Mouse (Mus musculus) cerebellum, adult (tissue): ENCODE measurements at regions not wholly inside any gene's neighbourhood (a gene's known extent, or its start where the extent isn't known, plus 50 kb on each side); places are given as distances from the start of the nearest gene placed in this dataset.
"Not testable (repeated sequence)": the region's sequence is repeated elsewhere in the genome, so short reads cannot be mapped to it uniquely, and the experiment has no call there.

Source experiments
- ATAC-seq: cut with Nextera tagmentation; 2 replicates; pipeline ENCODE4 v1.9.2; 2017; ENCODE audit warnings: mild to moderate bottlenecking, moderate library complexity, mixed read lengths; ENCODE audit not compliant: insufficient number of reproducible peaks, low FRiP score, low TSS enrichment

DNA sequence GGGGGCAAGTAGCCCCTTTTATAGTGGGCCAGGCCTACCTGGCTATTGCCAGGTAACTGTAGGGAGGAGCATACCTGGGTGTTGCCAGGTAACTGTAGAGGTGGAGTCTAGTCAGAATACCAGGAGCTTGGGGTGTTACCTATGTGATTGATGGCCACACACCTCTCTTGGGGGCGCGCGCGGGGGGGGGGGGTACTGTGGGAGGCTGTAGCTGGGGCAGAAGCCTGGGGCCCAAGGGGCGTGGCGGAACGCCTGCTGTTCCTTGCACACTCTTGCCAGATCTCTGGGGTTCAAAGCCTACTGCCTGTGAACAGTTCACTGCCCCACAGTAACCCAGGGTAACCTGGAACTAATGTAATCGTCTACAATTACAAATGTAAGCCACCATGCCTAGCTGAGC, 96.6 kb downstream of the H2al2a start:
- ATAC-seq, result no peak

DNA sequence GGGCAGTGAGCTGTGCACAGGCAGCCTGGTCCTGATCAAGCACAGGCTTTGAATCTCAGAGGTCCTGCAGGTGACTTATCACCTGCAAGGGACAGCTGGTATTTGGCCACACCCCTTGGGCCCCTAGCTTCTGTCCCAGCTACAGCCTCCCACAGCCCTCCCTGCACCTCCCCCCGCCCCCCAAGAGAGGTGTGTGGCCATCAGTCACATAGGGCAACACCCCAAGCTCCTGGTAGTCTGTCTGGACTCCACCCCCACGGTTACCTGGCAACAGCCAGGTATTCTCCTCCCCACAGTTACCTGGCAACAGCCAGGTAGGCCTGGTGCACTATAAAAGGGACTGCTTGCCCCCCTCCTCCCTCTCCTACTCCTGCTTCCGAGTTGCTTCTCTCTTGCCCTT, 98.0 kb downstream of the H2al2a start:
- no peak for ATAC-seq

DNA sequence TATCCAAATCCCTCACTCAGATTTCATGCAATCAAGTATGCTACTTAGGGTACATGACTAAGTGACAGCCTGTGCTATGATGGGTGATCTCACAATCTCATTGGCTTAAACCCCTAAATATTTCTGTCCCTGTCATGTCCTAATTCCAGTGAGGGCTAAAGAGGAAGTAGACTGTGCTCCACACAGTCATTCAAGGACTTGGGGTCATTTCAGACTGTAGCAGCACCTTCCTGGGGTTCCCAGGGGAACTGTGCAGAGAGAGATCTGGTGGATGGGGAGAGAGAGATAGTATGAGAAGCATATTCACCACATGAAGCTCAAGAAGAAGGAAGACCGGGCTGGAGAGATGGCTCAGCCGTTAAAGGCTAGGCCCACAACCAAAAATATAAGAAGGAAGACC, 100.7 kb downstream of the H2al2a start:
- ATAC-seq, result no peak

DNA sequence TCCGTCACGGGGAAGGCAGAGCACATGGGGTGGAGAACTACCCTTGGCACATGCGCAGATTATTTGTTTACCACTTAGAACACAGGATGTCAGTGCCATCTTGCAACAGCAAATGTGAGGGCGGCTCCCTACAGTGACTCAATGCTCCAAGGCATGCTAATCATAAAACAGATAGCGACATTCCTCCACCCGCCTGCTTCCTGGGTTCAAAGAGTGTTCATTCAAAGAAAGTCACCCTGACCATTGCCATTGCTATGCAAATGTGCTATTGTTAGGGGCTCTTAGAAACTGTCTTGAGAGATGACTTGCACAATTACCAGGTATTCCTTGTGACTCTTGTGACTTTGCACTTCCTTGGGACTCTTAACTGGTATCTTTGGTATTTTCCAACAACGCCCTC, 104.1 kb downstream of the H2al2a start:
- ATAC-seq, result not testable (repeated sequence)

DNA sequence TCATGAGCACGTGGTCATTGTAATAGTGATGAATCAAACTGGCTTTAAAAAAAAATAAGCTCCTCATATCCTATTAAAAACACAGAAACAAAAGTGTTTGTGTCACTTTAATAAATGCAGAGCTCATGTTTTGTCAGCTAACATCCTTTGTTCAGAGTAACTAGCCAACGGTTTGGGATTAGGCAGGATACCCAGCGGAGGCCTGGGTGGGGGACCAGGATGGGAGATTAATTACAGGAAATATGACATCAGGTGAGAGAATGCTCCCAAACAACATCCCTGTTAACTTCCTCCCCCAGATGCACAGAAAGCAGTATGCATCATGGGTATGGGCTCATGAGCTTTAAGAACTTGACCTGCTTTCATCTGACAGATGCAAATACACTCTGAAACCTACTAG, 109.1 kb downstream of the H2al2a start:
- no peak for ATAC-seq

DNA sequence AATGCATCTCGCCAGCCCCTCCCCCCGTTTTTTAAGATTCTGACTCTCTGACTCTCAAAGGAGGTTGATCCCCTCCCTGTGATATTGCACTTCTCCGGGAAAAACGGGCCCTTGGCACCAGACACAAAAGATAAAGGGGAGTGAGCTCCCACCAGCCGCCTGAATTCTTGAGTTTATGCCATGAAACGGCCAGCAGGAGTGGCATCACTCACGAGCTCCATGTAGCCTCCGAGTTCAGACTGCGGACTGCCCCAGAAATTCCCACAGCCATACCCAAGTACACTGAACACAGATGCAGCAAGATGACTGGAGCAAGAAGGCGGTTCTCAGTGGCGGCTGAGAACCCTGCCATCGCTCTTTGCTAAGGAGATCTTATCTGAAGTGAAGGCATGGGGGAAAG, 114.4 kb downstream of the H2al2a start:
- no peak for ATAC-seq

DNA sequence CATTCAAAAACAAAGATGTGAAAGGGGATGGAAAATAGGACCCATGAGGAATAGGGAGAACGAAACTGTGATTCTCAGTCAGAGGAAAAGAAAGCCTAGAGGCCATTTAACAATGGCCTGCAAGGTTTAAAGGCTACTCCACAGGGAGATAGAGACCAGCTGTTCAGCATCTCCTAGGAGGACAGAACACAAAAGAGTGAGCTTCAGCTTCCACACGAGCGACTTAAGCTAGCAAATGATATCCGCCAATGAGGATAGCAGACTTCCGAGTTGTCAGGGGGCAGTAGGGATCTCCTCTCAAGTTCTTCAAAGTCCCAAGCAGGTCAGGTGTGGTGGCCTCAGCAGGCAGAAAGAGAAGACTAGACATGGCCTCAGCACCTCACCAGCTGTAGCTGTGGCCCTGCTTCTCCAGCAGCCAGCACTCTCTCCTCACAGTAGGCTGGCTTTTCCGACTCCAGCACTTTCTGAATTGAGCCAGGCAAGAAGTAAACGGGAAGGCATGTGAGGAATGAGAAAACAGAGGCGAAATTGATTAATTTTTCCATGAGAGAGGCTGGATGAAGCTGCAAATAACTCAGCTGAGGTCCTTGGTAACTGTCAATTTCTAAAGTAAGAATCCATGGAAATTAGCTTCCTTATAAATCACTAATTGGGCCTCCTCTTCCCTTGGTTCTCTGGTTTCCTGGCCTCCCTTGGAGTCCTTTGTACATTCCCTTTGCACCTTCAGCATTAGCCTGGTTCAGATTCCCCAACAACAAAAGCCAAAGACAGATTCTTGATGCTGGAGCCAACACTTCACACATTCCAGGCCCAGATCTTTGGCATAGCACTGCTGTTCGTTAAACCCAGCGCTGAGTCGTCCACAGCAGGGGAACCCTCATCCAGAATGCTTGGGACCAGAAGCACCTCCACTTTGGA, 115.7 kb downstream of the H2al2a start:
- ATAC-seq, result no peak

DNA sequence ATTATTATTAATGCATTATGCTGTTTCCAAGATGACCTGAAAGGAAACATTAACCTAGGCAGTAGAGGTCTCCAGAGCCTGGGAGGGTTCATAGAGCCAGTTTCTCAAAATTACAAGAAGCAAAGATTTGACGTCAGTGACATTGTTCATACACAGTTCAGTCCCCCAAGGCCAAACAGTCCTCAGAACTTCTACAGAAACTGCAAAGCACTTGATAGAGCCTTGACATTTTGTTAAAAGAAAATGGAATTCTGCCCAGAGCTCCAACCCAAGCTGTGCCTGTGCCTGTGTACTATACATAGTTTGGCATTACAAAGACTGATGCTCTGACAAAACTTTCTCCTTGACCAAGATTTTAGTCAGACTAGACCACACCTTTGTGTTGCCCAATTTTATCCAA, 118.9 kb downstream of the H2al2a start:
- ATAC-seq, result no peak

DNA sequence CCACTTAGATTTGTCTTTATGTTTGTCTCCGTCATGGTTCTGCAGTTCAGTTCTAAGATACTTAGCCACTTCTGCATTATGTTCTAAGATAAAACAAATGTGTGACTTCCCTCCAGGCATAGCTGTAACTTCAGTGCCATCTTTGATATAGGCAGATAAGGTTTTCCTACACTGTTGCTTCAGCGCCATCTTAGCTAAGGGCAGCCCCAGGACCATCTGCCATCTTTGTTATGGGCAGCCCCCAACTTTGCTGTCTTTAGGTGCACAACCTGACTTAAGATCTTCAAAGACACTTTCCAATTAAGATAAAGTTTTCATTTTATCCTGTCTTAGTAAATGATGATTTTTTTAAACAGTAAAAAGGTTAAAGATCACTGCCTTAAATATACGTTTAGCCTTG, 119.8 kb downstream of the H2al2a start:
- no peak for ATAC-seq

DNA sequence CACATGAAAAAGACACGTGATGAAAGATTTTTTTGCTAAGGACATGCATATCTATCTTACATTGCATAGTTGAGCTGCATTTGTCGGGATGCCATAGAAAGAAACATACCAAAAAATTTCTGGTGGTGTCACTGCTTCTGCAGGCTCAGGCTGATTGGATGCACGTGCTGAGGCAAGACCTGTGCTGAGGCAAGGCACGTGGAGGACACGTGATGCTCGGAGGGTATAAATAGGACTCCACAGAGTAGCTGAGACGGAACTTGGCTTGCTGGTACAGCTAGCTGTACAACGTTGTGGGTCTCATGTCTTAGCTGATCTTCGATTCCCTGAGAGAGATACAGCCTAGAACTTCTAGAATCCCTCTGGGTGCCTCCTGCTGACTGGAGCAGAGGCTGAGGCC, 120.6 kb downstream of the H2al2a start:
- no peak for ATAC-seq

DNA sequence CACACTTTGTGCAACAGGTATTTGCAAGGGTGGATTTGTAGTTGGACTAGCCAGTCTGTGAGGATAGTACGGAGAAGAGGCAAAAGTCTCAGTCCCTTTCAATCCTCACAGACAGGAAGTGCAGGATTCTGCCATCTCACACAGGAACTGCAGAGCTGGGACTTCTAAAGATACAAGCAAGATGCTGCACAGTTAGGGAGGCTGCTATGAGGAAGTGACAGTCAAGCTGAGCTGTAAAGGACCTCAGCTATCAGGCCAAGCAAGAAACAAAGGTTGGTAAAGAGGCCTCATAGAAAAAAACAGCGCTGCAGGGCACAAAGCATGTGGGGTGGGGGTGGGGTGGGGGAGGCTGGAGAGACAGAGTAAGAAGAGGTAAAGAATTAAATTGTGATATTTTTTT, 126.2 kb downstream of the H2al2a start:
- no peak for ATAC-seq

DNA sequence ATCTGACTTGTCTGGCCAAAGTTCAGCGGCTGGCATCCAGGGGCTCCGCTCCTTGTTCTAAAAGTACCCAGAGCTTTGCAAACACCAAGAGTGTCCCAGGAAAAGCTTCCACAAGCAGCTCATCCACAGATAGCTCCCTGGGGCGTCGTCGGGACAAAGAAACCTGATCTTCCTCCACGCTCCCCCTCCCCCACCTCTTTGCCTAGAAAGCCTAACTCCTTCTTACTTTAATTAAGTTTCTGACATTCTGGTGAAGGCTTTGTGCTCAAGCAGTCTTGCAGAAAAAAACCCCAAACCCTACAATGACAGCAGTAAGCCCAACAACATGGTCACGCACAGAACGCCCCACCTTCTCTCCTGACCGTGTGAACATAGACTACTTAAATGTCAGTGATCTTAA, 128.6 kb downstream of the H2al2a start:
- ATAC-seq, result no peak

DNA sequence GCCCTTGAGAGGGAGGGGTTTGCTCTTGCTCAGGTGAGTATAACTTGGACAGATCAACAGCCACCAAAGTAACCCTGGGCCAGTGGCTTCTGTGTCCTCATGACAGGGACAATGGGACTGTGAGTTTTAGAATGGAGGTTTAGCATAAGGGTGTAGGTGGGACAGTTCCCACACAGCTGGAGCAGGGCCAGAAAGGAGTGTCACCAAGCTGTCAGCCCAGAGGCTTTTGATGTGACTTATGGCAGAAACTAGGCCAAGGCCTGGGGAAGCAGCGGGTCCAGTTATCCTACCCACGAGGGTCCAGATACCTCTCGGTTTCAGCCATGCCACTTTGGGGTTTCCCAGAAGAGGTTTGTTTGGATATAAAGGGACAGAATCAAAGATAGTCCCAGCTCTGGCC, 129.4 kb downstream of the H2al2a start:
- ATAC-seq, result no peak

DNA sequence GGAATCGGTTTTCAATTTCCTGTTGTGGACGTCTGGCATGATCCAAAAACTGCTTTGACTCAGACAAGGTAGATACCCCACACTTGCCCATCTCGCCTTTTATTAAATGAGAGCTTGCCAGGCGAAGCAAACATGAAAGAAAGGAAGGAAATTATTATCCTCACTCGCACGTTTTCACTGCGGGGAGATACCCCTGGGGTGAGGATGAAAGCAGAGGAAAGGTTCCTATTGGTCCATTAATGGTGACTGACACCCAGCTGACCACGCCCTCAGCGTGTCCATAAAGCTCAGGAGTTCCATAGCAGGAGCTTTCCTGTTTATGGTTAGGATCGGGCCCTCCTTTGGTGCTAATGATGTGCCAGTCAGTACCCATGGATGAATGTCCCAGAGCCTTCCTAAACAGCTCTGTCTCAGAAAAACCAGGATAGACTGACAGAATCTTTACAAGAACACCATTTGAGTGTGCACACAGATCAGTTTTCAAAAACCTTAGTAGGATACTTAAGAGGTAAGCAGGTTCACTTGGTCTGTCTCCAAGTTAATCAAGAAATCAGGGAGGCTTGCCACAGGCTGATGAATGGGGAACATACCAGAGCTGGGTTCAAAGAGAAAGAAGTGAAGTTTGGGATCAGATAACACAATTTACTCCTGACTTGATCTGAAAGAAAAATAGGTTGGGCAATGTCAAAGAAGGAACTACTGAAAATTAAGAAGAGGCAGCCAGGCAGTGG, 130.7 kb upstream of the Nebl start:
- ATAC-seq, result no peak

DNA sequence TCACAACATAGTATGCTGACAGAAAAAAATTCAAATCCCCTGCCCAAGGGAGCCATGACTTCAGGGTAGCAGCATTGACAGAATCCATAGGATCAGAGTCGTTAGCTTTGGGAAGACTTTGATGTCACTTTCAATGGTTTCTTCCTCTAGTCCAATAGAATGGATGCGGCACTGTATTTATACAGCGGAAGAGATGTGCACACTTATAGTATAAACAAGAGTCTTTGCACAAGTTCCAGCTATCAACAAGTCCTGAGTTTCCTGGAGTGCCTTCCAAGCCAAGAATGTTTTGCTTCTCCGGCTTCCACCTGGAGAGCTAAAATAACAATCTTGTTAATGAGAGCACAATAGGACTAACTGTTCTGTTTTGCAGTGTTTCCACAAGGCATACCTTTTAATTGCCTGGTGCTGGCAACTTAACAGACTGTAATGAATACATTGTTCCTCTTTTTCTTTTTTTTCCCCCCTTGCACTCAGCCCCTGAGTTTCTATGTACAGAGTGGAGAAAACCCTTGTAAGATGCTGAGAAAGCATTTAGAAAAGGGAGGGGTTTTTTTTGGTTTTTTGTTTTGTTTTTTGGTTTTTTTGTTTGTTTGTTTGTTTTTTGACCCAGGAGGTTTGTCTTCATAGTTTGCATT, 129.8 kb upstream of the Nebl start:
- ATAC-seq, result no peak

DNA sequence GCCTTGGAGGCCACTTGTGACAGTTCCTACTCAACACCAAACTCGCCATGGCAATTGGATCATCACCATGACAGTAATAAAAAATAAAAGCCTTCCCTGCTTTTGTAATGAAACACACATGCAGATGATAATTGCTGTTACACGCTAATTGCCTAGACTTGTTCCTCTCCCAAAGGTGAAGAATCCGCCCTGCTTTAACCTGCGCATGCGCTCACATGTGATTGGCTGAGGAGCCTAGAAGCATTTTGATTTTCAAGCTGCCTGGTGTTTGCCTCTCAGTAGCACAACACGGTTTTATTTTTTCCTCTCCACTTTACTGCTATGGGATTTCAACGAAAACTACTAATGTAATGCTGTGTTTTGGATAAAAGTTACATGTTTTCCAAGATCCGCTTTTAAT, 128.0 kb upstream of the Nebl start:
- ATAC-seq, result no peak

DNA sequence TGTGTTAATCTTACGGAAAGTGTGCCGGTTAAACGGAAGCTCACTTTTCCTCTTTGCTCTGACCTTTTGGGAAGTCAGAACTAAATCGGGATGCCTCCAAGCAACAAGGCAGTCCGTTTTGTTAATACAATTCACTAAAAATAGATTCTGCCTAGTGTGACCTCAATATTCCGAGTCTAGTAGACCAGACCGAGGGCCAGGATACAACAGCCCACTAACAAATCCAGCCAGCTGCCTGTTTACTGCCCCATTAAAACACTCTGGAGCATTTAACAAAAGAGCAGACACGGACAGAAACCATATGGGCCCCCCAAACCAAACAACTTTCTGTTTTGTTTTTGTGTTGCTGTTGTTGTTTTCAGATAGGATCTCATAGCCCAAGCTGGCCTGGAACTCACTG, 127.1 kb upstream of the Nebl start:
- ATAC-seq, result no peak

DNA sequence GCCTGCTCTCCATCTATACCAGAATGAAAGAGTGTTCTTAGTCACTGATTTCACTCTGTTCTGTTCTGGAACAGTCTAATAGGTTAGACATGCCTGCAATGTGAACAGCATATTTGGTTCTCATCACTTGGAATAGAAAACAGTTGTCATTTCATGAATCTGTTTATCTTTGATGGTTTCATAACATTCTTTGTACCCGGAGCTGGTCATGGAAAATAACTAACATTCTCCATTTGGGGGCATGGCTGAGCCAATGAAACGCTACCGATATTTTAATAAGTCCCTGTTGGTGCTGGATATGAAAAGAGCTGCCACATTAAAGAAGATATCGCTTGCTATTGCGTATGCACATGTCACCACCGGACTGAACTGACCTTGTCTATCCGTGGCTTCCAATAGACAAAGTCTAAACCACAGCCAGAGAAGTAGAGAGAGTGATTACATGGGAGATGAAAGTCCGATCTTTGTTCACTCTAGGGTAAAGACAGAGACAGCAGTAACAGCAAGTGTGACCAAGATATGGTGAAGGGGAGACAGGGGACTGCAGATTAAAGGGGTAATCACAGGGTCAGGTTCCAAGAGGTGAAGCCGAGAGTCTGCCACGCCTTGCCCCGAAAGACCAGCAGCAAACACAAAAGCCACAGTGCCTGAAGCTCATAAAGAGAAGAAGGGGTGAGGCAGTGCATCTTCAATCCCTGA, 124.5 kb upstream of the Nebl start:
- ATAC-seq, result no peak

DNA sequence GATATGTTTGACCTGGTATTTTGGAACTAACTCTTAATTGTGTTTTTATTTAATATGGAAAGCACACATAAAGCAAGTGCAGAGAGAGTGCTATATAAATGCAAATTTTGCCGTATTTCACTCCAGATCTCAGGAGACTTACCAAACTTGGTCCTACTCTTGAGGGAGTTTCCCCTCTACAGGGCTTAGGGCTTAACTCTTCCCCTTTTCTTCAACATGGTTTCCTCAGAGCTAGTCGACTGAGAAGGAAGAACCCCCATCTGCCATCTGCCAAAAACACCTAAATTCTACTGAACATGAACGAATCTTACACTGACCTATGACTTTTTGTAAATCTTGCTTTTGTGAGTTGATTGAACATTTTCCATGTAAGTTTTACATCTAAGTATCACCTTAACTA, 122.8 kb upstream of the Nebl start:
- no peak for ATAC-seq

DNA sequence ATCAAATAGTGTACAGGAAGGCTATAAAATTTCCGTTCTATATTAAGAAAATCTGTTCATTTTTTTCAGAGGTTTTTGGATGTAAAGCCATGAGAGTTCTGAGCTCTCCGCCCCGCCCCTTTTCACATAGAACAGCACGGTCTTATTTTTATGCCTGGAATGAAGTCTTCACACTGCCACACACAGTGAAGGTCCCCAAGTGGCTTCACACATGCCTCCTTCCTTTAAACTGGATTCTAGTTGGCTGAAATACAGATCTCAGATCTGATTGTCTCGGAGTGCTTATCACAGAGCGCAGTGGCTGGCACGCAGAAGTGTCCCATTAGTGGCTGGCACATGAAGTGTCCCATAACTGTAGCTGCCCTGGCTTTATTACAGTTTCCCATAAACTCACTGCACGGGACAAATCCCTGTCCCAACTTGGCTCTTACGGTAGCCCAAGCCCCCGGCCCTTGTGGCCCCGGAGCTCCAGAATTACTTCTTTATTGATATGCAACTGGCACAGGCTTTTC, 122.3 kb upstream of the Nebl start:
- no peak for ATAC-seq
